Mouse (Mus musculus) lung, embryonic 14.5 days (tissue): ENCODE results near the gene Islr2. TPM values are rescaled to one million over a fixed set of nuclear protein-coding genes. Genes with fewer than 3 reads are reported as not detected.
A peak's percentile ranks its signal among the peaks of the same experiment; 100 is the strongest.

ENCODE experiments used
- ATAC-seq: fragments of 200-750 bp; cut with Nextera tagmentation; 2 replicates; pipeline ENCODE4 v1.8.0; 2017; ENCODE audit warnings: mild to moderate bottlenecking, moderate TSS enrichment, moderate library complexity; ENCODE audit not compliant: insufficient read depth
- DNase-seq: peaks from one replicate; pipeline ENCODE4 v3.0.0-alpha.2; 2015
- H3K27ac ChIP-seq: fragments of 300-500 bp; sonication (generic); 2 replicates; pipeline ENCODE4 v1.5.1; 2014; ENCODE audit warnings: low read depth, mild to moderate bottlenecking, moderate library complexity
- H3K27me3 ChIP-seq: fragments of 300-500 bp; sonication (generic); 2 replicates; pipeline ENCODE4 v1.6.1; 2014; ENCODE audit warnings: low read length, control low read depth; ENCODE audit not compliant: insufficient read depth
- H3K36me3 ChIP-seq: fragments of 300-500 bp; sonication (generic); 2 replicates; pipeline ENCODE4 v1.6.1; 2014; ENCODE audit warnings: control low read depth; ENCODE audit not compliant: insufficient read depth
- H3K4me1 ChIP-seq: fragments of 300-500 bp; sonication (generic); 2 replicates; pipeline ENCODE4 v1.6.1; 2014; ENCODE audit warnings: antibody characterized with exemption, control low read depth; ENCODE audit not compliant: insufficient read depth
- H3K4me2 ChIP-seq: fragments of 300-500 bp; sonication (generic); 2 replicates; pipeline ENCODE4 v1.6.1; 2014; ENCODE audit warnings: mild to moderate bottlenecking
- H3K4me3 ChIP-seq: fragments of 300-500 bp; sonication (generic); 2 replicates; pipeline ENCODE4 v1.5.1; 2014; ENCODE audit warnings: low read depth, low read length
- H3K9ac ChIP-seq: fragments of 300-500 bp; sonication (generic); 2 replicates; pipeline ENCODE4 v1.6.1; 2014
- H3K9me3 ChIP-seq: fragments of 300-500 bp; sonication (generic); 2 replicates; pipeline ENCODE4 v1.6.1; 2016; ENCODE audit warnings: low read depth, low read length, control low read depth
- CTCF ChIP-seq: IDR thresholded peaks from 2 replicates; pipeline ENCODE4 v1.5.1; 2016; ENCODE audit warnings: antibody characterized with exemption, low read depth
- WGBS: fragments of 180-500 bp; shearing (Covaris S2); extraction: QIAGEN DNeasy Blood & Tissue Kit; methylation state at CpG from one replicate; pipeline ENCODE4 v1.1.7; 2014; 5-methylcytosine and 5-hydroxymethylcytosine counted together
- polyA plus RNA-seq: library from polyadenylated mRNA; unstranded; fragments of >200 nt; fragmentation: Nextera tagmentation; extraction: Ambion mirVana; gene quantifications from 2 replicates; pipeline ENCODE4 v1.2.1, GENCODE M21; 2014

Islr2 gene
- polyA plus RNA-seq, 1 experiment from 2014 or later: not detected

- H3K4me2 ChIP-seq: no peak overlapping the region
- H3K4me1 ChIP-seq: no peaks in the 10 kb centered on the region
- no peaks in the 10 kb centered on the region for H3K27me3 ChIP-seq
- no peaks in the 10 kb centered on the region for H3K9me3 ChIP-seq
- no peak overlapping the region for H3K27ac ChIP-seq
- peak; percentile 69 for DNase-seq
- peaks cover 33% of the 10 kb centered on the region for H3K36me3 ChIP-seq
- TF ChIP-seq CTCF: peak; percentile 76
- WGBS: 67% methylated on average over 24 of the region's 24 CpGs
- H3K9ac ChIP-seq: no peak overlapping the region
- H3K4me3 ChIP-seq: no peak overlapping the region
- ATAC-seq: no peak
These were observed 16.2 kb upstream of the Islr2 start for GRCm38 (mm10) chr9:58220218-58220903.

GRCm38 (mm10) chr9:58218539-58218938 lies 14.4 kb upstream of the Islr2 start:
- DNase-seq (no peak), ATAC-seq (no peak)
- no peak overlapping the region for H3K4me3 ChIP-seq
- H3K4me2 ChIP-seq: no peak overlapping the region
- H3K36me3 ChIP-seq: peaks cover 27% of the 10 kb centered on the region
- no peak overlapping the region for H3K27ac ChIP-seq
- peaks cover 10% of the 10 kb centered on the region for H3K4me1 ChIP-seq
- no peaks in the 10 kb centered on the region for H3K27me3 ChIP-seq
- H3K9me3 ChIP-seq: no peaks in the 10 kb centered on the region
- no peak overlapping the region for H3K9ac ChIP-seq
- WGBS: 86% methylated on average over 3 of the region's 3 CpGs
- no peak for TF ChIP-seq CTCF

- Histone ChIP-seq H3K27me3 (no peaks in the 10 kb centered on the region), H3K4me3 (no peak overlapping the region), H3K36me3 (peaks cover 20% of the 10 kb centered on the region), H3K9me3 (no peaks in the 10 kb centered on the region), H3K9ac (no peak overlapping the region), H3K4me1 (peaks cover 13% of the 10 kb centered on the region), H3K4me2 (no peak overlapping the region), H3K27ac (no peak overlapping the region)
- 59% methylated on average over 6 of the region's 6 CpGs for WGBS
- peak; percentile 71 for DNase-seq
- peak; percentile 67 for TF ChIP-seq CTCF
- ATAC-seq: no peak
These were observed 12.3 kb upstream of the Islr2 start for GRCm38 (mm10) chr9:58216402-58216801.

- Histone ChIP-seq H3K36me3 (peaks cover 3% of the 10 kb centered on the region; the same call in 1 of the 2 replicates), H3K9ac (no peak overlapping the region), H3K27ac (peak overlapping the region; percentile 63), H3K4me2 (no peak overlapping the region), H3K9me3 (no peaks in the 10 kb centered on the region), H3K4me3 (no peak overlapping the region), H3K27me3 (no peaks in the 10 kb centered on the region), H3K4me1 (peaks cover 13% of the 10 kb centered on the region)
- ATAC-seq (0 out of 2 replicates have a peak, but pooled peaks have one; percentile 32), DNase-seq (peak; percentile 58)
- 28% methylated on average over 8 of the region's 8 CpGs for WGBS
- no peak for TF ChIP-seq CTCF
These were observed 10.5 kb upstream of the Islr2 start for GRCm38 (mm10) chr9:58214519-58215180.

- Histone ChIP-seq H3K27me3 (no peaks in the 10 kb centered on the region), H3K4me3 (no peak overlapping the region), H3K4me2 (peak overlapping the region; percentile 25; the same call in 1 of the 2 replicates), H3K36me3 (no peaks in the 10 kb centered on the region), H3K27ac (no peak overlapping the region), H3K4me1 (peaks cover 13% of the 10 kb centered on the region), H3K9me3 (no peaks in the 10 kb centered on the region), H3K9ac (no peak overlapping the region)
- no peak for TF ChIP-seq CTCF
- 8% methylated on average over 5 of the region's 5 CpGs for WGBS
- DNase-seq: peak; percentile 47
- ATAC-seq: peak; percentile 64
These were observed 9.7 kb upstream of the Islr2 start for GRCm38 (mm10) chr9:58213865-58214264.

- DNase-seq (no peak), ATAC-seq (no peak)
- H3K4me2 ChIP-seq: peak overlapping the region; percentile 25; the same call in 1 of the 2 replicates
- H3K4me1 ChIP-seq: peaks cover 13% of the 10 kb centered on the region
- no peak overlapping the region for H3K4me3 ChIP-seq
- no peaks in the 10 kb centered on the region for H3K9me3 ChIP-seq
- H3K27me3 ChIP-seq: no peaks in the 10 kb centered on the region
- WGBS: 57% methylated on average over 5 of the region's 5 CpGs
- H3K9ac ChIP-seq: no peak overlapping the region
- no peak overlapping the region for H3K27ac ChIP-seq
- no peaks in the 10 kb centered on the region for H3K36me3 ChIP-seq
- TF ChIP-seq CTCF: no peak
These were observed 9.3 kb upstream of the Islr2 start for GRCm38 (mm10) chr9:58213377-58213776.

GRCm38 (mm10) chr9:58210304-58210627 lies 6.1 kb upstream of the Islr2 start:
- no peak overlapping the region for H3K4me2 ChIP-seq

More at GRCm38 (mm10) chr9:58210304-58210627, 6.1 kb upstream of the Islr2 start:
- H3K4me1 ChIP-seq: peaks cover 13% of the 10 kb centered on the region
- TF ChIP-seq CTCF: no peak
- H3K9me3 ChIP-seq: no peaks in the 10 kb centered on the region
- H3K4me3 ChIP-seq: no peak overlapping the region
- H3K27ac ChIP-seq: no peak overlapping the region
- H3K36me3 ChIP-seq: no peaks in the 10 kb centered on the region
- ATAC-seq (no peak), DNase-seq (no peak)
- WGBS: 68% methylated on average over 2 of the region's 2 CpGs
- H3K9ac ChIP-seq: no peak overlapping the region
- no peaks in the 10 kb centered on the region for H3K27me3 ChIP-seq
